Mouse (Mus musculus): ENCODE data around the gene 1190005I06Rik. TPM values are rescaled to one million over a fixed set of nuclear protein-coding genes. Genes with fewer than 3 reads are reported as not detected.

1190005I06Rik gene
- polyA plus RNA-seq, 1 experiment from 2014 or later, result 2.0 TPM

GRCm38 (mm10) chr8:120591587-120592292 is 55.7 kb downstream of the 1190005I06Rik start:
- Histone ChIP-seq H3K27me3 (replicated peaks; ENCODE audit: insufficient read depth, low read length) (no peaks in the 10 kb centered on the region), H3K36me3 (ENCODE audit: insufficient read depth, low read length) (no peaks in the 10 kb centered on the region), H3K9ac (replicated peaks; ENCODE audit: low read depth) (no peak overlapping the region), H3K4me1 (ENCODE audit: insufficient read depth, low read depth, low read length) (0 out of 2 replicates have a peak, but pooled peaks cover 3% of the 10 kb centered on the region), H3K4me2 (replicated peaks; ENCODE audit: low read depth, low read length) (no peak overlapping the region), H3K27ac (ENCODE audit: low read length) (no peak overlapping the region), H3K9me3 (ENCODE audit: low read length) (no peaks in the 10 kb centered on the region), H3K4me3 (ENCODE audit: low read depth, low read length) (no peak overlapping the region)
- DNase-seq (ENCODE audit: low spot score) (peak; percentile 35), ATAC-seq (no peak)
- TF ChIP-seq CTCF (IDR thresholded peaks at IDR 0.05) (no peak), EP300 (IDR thresholded peaks at IDR 0.05) (no peak)
- 25% methylated on average over 10 of the region's 10 CpGs for WGBS

DNA sequence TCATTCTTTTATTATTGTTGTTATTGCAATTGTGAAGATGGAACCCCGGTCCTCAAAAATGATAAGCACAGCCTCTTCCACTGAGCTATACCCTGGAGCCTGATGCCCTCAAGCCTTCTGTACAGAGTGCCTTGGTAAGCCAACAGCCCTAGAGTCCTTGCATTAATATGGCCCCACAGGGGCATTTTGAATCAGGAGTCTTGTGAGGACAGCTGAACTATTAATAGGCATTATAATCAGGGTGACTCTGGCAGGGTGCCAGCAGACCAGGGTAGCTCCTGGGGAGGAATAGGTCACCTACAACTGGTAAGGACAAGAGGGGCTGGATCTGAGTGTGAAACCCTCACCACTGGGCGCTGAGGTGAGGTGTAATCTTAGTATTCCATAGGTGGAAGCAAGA is 57.5 kb downstream of the 1190005I06Rik start:
- WGBS, result 45% methylated on average over 2 of the region's 2 CpGs
- H3K4me1 ChIP-seq (ENCODE audit: insufficient read depth, low read depth, low read length), result 0 out of 2 replicates have a peak, but pooled peaks cover 3% of the 10 kb centered on the region
- H3K9me3 ChIP-seq (ENCODE audit: low read length), result no peaks in the 10 kb centered on the region
- no peak overlapping the region for H3K9ac ChIP-seq (replicated peaks; ENCODE audit: low read depth)
- DNase-seq (ENCODE audit: low spot score) (peak; percentile 24), ATAC-seq (no peak)
- H3K4me2 ChIP-seq (replicated peaks; ENCODE audit: low read depth, low read length), result peak overlapping the region; percentile 61
- H3K4me3 ChIP-seq (ENCODE audit: low read depth, low read length), result peak overlapping the region; percentile 41
- no peaks in the 10 kb centered on the region for H3K27me3 ChIP-seq (replicated peaks; ENCODE audit: insufficient read depth, low read length)
- TF ChIP-seq CTCF (IDR thresholded peaks at IDR 0.05), result no peak
- TF ChIP-seq EP300 (IDR thresholded peaks at IDR 0.05), result no peak
- H3K36me3 ChIP-seq (ENCODE audit: insufficient read depth, low read length), result no peaks in the 10 kb centered on the region
- H3K27ac ChIP-seq (ENCODE audit: low read length), result 0 out of 2 replicates have a peak overlapping the region, but pooled peaks have one; percentile 38

DNA sequence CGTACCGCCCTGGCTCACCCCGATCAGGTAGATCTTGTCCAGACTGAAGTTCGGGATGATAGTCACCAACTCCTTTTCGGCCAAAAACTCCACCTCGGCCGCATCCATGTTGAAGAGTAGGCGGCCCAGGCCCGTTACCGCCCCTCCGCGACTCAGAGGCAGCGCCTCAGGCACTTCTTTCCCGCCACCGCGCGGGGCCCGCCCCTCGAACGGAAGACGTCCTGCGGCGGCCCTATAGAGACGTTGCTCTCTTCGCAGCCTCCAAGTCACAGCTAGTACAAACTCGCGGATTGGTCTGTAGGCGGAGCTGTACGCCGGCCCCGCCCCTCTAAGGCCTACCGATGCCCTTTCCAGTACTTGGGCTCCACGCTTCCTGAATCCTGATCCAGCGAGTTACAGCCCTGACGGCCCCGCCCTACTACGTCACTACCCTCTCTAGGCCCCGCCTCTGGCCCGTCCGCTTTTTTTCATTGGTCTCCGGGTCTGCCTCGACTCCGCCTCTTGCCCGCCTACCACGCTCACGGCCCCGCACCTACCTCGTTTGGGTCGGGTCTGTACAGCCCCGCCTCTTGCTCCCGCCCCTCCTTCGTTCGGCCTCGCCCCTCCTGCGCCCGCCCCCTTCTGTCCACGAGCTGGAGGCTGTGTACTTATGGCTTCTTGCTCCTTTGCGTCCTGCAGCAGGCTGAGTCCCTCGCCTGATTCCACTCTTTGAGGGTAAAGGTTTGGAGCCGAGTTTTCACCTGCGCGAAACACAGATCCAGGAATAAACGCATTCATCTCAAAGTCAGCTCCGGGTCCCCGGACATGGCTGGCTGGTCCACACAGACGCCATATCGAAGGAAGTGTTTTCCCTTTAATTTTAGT is 58.3 kb downstream of the 1190005I06Rik start, which contains the start of gene Gins2:
Gene Gins2 (minus strand): TSS at position 397 of the 864 bp plus-strand sequence.
- Histone ChIP-seq H3K4me3 (ENCODE audit: low read depth, low read length) (peak within 1 kb of the TSS; percentile 47), H3K9me3 (ENCODE audit: low read length) (no peaks in the 10 kb centered on the region), H3K27me3 (replicated peaks; ENCODE audit: insufficient read depth, low read length) (no peaks in the 10 kb centered on the region), H3K9ac (replicated peaks; ENCODE audit: low read depth) (peak within 1 kb of the TSS; percentile 41; the same call in 1 of the 2 replicates), H3K36me3 (ENCODE audit: insufficient read depth, low read length) (no peaks in the 10 kb centered on the region), H3K4me1 (ENCODE audit: insufficient read depth, low read depth, low read length) (0 out of 2 replicates have a peak, but pooled peaks cover 3% of the 10 kb centered on the region), H3K4me2 (replicated peaks; ENCODE audit: low read depth, low read length) (peak within 1 kb of the TSS; percentile 95), H3K27ac (ENCODE audit: low read length) (peak within 1 kb of the TSS; percentile 38; the same call in 1 of the 2 replicates)
- 2% methylated on average over 65 of the region's 67 CpGs for WGBS
- TF ChIP-seq EP300 (IDR thresholded peaks at IDR 0.05), result no peak
- TF ChIP-seq CTCF (IDR thresholded peaks at IDR 0.05), result peak; percentile 21
- DNase-seq (ENCODE audit: low spot score) (peak; percentile 100), ATAC-seq (peak; percentile 98)

GRCm38 (mm10) chr8:120585521-120585920 is 61.9 kb downstream of the 1190005I06Rik start:
- DNase-seq (ENCODE audit: low spot score) (no peak), ATAC-seq (no peak)
- no peaks in the 10 kb centered on the region for H3K9me3 ChIP-seq (ENCODE audit: low read length)
- no peak overlapping the region for H3K9ac ChIP-seq (replicated peaks; ENCODE audit: low read depth)
- no peak overlapping the region for H3K4me2 ChIP-seq (replicated peaks; ENCODE audit: low read depth, low read length)
- H3K4me1 ChIP-seq (ENCODE audit: insufficient read depth, low read depth, low read length), result 0 out of 2 replicates have a peak, but pooled peaks cover 3% of the 10 kb centered on the region
- no peaks in the 10 kb centered on the region for H3K27me3 ChIP-seq (replicated peaks; ENCODE audit: insufficient read depth, low read length)
- H3K4me3 ChIP-seq (ENCODE audit: low read depth, low read length), result no peak overlapping the region
- H3K27ac ChIP-seq (ENCODE audit: low read length), result no peak overlapping the region
- 89% methylated on average over 10 of the region's 10 CpGs for WGBS
- TF ChIP-seq CTCF (IDR thresholded peaks at IDR 0.05) (no peak), EP300 (IDR thresholded peaks at IDR 0.05) (no peak)
- H3K36me3 ChIP-seq (ENCODE audit: insufficient read depth, low read length), result 0 out of 2 replicates have a peak, but pooled peaks cover 3% of the 10 kb centered on the region

DNA sequence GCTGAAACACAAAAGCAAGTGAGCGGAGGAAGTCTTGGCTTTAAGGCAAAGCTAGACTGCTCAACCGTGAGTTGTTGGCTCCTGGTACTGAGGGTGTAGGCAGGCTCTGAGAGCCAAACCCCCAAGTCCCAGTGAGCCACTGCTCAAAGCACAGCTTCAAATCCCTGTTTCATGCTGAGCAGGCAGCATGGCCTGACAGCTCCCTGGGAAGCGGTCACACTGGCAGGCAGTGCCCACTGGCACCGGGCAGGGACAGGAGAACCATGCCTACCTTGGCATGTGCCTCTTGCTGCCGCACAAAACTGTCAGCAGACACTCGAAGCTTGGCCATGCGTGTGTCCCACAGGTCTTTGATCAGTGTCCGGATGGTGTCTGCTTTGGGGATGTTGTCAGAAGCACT is 65.6 kb downstream of the 1190005I06Rik start:
- Histone ChIP-seq H3K9me3 (ENCODE audit: low read length) (no peaks in the 10 kb centered on the region), H3K9ac (replicated peaks; ENCODE audit: low read depth) (no peak overlapping the region), H3K4me3 (ENCODE audit: low read depth, low read length) (no peak overlapping the region), H3K4me2 (replicated peaks; ENCODE audit: low read depth, low read length) (no peak overlapping the region), H3K36me3 (ENCODE audit: insufficient read depth, low read length) (peaks cover 26% of the 10 kb centered on the region), H3K27ac (ENCODE audit: low read length) (no peak overlapping the region), H3K27me3 (replicated peaks; ENCODE audit: insufficient read depth, low read length) (no peaks in the 10 kb centered on the region), H3K4me1 (ENCODE audit: insufficient read depth, low read depth, low read length) (no peaks in the 10 kb centered on the region)
- ATAC-seq (no peak), DNase-seq (ENCODE audit: low spot score) (no peak)
- WGBS, result 86% methylated on average over 8 of the region's 8 CpGs
- TF ChIP-seq EP300 (IDR thresholded peaks at IDR 0.05) (no peak), CTCF (IDR thresholded peaks at IDR 0.05) (no peak)

- Histone ChIP-seq H3K9ac (replicated peaks; ENCODE audit: low read depth) (no peak overlapping the region), H3K36me3 (ENCODE audit: insufficient read depth, low read length) (peaks cover 30% of the 10 kb centered on the region), H3K27me3 (replicated peaks; ENCODE audit: insufficient read depth, low read length) (no peaks in the 10 kb centered on the region), H3K9me3 (ENCODE audit: low read length) (no peaks in the 10 kb centered on the region), H3K4me1 (ENCODE audit: insufficient read depth, low read depth, low read length) (no peaks in the 10 kb centered on the region), H3K4me3 (ENCODE audit: low read depth, low read length) (no peak overlapping the region), H3K4me2 (replicated peaks; ENCODE audit: low read depth, low read length) (no peak overlapping the region), H3K27ac (ENCODE audit: low read length) (no peak overlapping the region)
- WGBS, result 82% methylated on average over 12 of the region's 12 CpGs
- TF ChIP-seq EP300 (IDR thresholded peaks at IDR 0.05) (no peak), CTCF (IDR thresholded peaks at IDR 0.05) (no peak)
- DNase-seq (ENCODE audit: low spot score), result no peak
- no peak for ATAC-seq
Measured at GRCm38 (mm10) chr8:120581329-120581728, 66.1 kb downstream of the 1190005I06Rik start.
